Mouse (Mus musculus): Measurements from ENCODE around the gene Gpkow. TPM values are rescaled to one million over a fixed set of nuclear protein-coding genes. Genes with fewer than 3 reads are reported as not detected.
"Not testable (repeated sequence)": the region's sequence is repeated elsewhere in the genome, so short reads cannot be mapped to it uniquely, and the experiment has no call there.

Gpkow gene
- polyA plus RNA-seq, 1 experiment = 10.9 TPM

- TF ChIP-seq CTCF (conservative IDR thresholded peaks at IDR 0.05; ENCODE audit: insufficient read depth, insufficient read length, low read depth, low read length) (no peak), POLR2A (IDR thresholded peaks at IDR 0.05; ENCODE audit: low read depth, low read length) (no peak)
- DNase-seq = no peak
- Histone ChIP-seq H3K27me3 (replicated peaks; ENCODE audit: control insufficient read depth, insufficient read depth, low read length) (no peaks in the 10 kb centered on the region), H3K4me3 (ENCODE audit: insufficient read depth, low read depth, low read length) (no peak overlapping the region), H3K27ac (ENCODE audit: insufficient read depth, low read depth, low read length) (no peak overlapping the region), H3K36me3 (ENCODE audit: control insufficient read depth, insufficient read depth, low read length) (no peaks in the 10 kb centered on the region), H3K4me1 (ENCODE audit: control insufficient read depth, insufficient read depth, low read length) (no peaks in the 10 kb centered on the region)
- 100% methylated on average over 2 of the region's 2 CpGs for WGBS
These were observed 8.6 kb upstream of the Gpkow start for GRCm38 (mm10) chrX:7688321-7688720.

DNA sequence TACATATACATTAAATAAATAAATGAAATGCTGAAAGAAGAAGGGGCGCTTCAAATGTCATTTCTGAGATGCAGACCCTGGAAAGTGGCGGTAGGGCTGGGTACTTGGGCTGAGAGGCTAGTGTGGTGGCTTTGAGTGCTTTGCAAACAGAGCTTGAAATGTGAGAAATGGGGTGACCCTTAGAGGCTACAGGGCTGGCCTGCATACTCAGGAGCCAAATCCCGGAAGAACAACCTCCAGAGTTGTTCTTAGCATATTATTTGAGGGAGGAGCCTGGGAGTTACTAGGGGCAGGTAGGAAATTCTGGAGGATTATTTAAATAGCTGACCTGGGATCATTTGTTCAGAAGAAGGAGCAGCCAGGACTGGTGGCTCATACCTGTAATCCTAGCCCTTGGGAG is 6.4 kb upstream of the Gpkow start:
- Histone ChIP-seq H3K27ac (ENCODE audit: insufficient read depth, low read depth, low read length) (no peak overlapping the region), H3K27me3 (replicated peaks; ENCODE audit: control insufficient read depth, insufficient read depth, low read length) (no peaks in the 10 kb centered on the region), H3K4me1 (ENCODE audit: control insufficient read depth, insufficient read depth, low read length) (no peaks in the 10 kb centered on the region), H3K36me3 (ENCODE audit: control insufficient read depth, insufficient read depth, low read length) (no peaks in the 10 kb centered on the region), H3K4me3 (ENCODE audit: insufficient read depth, low read depth, low read length) (no peak overlapping the region)
- TF ChIP-seq POLR2A (IDR thresholded peaks at IDR 0.05; ENCODE audit: low read depth, low read length) (no peak), CTCF (conservative IDR thresholded peaks at IDR 0.05; ENCODE audit: insufficient read depth, insufficient read length, low read depth, low read length) (no peak)
- DNase-seq = no peak
- 71% methylated on average over 3 of the region's 3 CpGs for WGBS

GRCm38 (mm10) chrX:7692862-7693261 is 4.1 kb upstream of the Gpkow start:
- H3K4me1 ChIP-seq (ENCODE audit: control insufficient read depth, insufficient read depth, low read length) = peaks cover 4% of the 10 kb centered on the region; the same call in 1 of the 2 replicates
- no peaks in the 10 kb centered on the region for H3K27me3 ChIP-seq (replicated peaks; ENCODE audit: control insufficient read depth, insufficient read depth, low read length)
- H3K4me3 ChIP-seq (ENCODE audit: insufficient read depth, low read depth, low read length) = no peak overlapping the region
- peak; percentile 43 for DNase-seq
- H3K36me3 ChIP-seq (ENCODE audit: control insufficient read depth, insufficient read depth, low read length) = no peaks in the 10 kb centered on the region
- WGBS = 23% methylated on average over 4 of the region's 4 CpGs
- TF ChIP-seq POLR2A (IDR thresholded peaks at IDR 0.05; ENCODE audit: low read depth, low read length) (no peak), CTCF (conservative IDR thresholded peaks at IDR 0.05; ENCODE audit: insufficient read depth, insufficient read length, low read depth, low read length) (peak; percentile 58)
- no peak overlapping the region for H3K27ac ChIP-seq (ENCODE audit: insufficient read depth, low read depth, low read length)

GRCm38 (mm10) chrX:7696520-7696919 is 411 bp upstream of the Gpkow start:
- Histone ChIP-seq H3K27me3 (replicated peaks; ENCODE audit: control insufficient read depth, insufficient read depth, low read length) (no peaks in the 10 kb centered on the region), H3K4me1 (ENCODE audit: control insufficient read depth, insufficient read depth, low read length) (peaks cover 6% of the 10 kb centered on the region), H3K36me3 (ENCODE audit: control insufficient read depth, insufficient read depth, low read length) (no peaks in the 10 kb centered on the region; the same call in 1 of the 2 replicates), H3K27ac (ENCODE audit: insufficient read depth, low read depth, low read length) (no peak overlapping the region), H3K4me3 (ENCODE audit: insufficient read depth, low read depth, low read length) (no peak overlapping the region)
- TF ChIP-seq POLR2A (IDR thresholded peaks at IDR 0.05; ENCODE audit: low read depth, low read length) = no peak
- TF ChIP-seq CTCF (conservative IDR thresholded peaks at IDR 0.05; ENCODE audit: insufficient read depth, insufficient read length, low read depth, low read length) = no peak
- 28% methylated on average over 6 of the region's 6 CpGs for WGBS
- no peak for DNase-seq

- not testable (repeated sequence) for H3K27me3 ChIP-seq (replicated peaks; ENCODE audit: control insufficient read depth, insufficient read depth, low read length); H3K27ac ChIP-seq (ENCODE audit: insufficient read depth, low read depth, low read length); DNase-seq; H3K4me1 ChIP-seq (ENCODE audit: control insufficient read depth, insufficient read depth, low read length); H3K36me3 ChIP-seq (ENCODE audit: control insufficient read depth, insufficient read depth, low read length)
- H3K4me3 ChIP-seq (ENCODE audit: insufficient read depth, low read depth, low read length) = peak overlapping the region; percentile 59
- WGBS = 2% methylated on average over 6 of the region's 12 CpGs
These were observed 16.8 kb downstream of the Gpkow start for GRCm38 (mm10) chrX:7713764-7714134.

DNA sequence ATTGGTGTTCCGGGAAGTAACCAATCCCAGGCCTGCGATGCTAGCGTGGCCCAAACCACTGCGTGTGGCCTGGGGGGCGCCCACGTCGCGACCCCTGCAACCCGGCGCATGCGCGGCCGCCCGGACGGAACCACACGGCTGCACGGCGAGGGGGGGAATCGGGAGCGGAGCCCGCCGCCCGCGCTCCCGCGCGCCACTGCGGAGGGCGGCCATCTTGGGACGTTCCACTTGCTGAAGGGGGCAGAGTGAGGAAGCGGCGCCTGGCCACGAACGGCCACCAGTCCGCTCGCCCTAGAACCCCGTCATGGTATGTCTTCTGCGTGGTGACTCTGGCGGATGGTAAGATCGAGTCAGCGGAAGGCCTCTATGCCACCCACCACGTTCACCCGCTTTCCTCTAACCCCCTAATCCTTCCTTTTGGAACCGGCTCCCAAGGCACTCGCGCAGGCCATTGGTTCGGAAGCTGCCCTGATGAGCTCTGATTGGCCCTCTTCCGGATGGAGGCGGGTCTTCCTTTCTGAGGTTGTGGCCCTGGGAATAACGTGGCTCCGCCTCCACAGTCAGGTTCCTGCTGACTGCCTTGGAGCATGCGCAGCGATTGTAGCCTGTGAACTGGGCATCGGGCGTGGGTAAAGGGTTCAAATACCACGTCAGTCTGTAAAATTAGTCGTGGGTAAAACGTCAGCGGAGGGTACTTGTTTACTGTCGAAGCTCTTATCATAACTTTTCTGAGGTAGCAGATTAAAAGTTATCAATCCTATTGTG is 17.4 kb downstream of the Gpkow start, which contains the start of gene Wdr45:
Gene Wdr45, plus strand, starts transcription at position 199 of the 765 bp plus-strand sequence.
- Histone ChIP-seq H3K4me3 (ENCODE audit: insufficient read depth, low read depth, low read length) (peak within 1 kb of the TSS; percentile 59), H3K27ac (ENCODE audit: insufficient read depth, low read depth, low read length) (peak within 1 kb of the TSS; percentile 93)
- not testable (repeated sequence) for H3K36me3 ChIP-seq (ENCODE audit: control insufficient read depth, insufficient read depth, low read length); H3K4me1 ChIP-seq (ENCODE audit: control insufficient read depth, insufficient read depth, low read length); H3K27me3 ChIP-seq (replicated peaks; ENCODE audit: control insufficient read depth, insufficient read depth, low read length)
- 0% methylated on average over 45 of the region's 60 CpGs for WGBS
- peak; percentile 98 for DNase-seq

DNA sequence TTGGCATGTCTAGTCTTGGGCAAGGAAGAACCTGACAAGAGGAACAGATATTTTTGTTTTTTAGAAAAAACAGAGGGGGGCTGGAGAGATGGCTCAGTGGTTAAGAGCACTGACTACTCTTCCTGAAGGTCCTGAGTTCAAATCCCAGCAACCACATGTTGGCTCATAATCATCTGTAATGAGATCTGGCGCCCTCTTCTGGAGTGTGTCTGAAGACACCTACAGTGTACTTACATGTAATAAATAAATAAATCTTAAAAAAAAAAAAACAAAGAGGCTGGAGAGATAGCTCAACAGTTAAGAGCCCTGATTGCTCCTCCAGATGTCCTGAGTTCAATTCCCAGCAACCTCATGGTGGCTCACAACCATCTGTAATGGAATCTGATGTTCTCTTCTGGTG is 19.1 kb downstream of the Gpkow start:
- H3K4me1 ChIP-seq (ENCODE audit: control insufficient read depth, insufficient read depth, low read length); H3K36me3 ChIP-seq (ENCODE audit: control insufficient read depth, insufficient read depth, low read length); H3K27me3 ChIP-seq (replicated peaks; ENCODE audit: control insufficient read depth, insufficient read depth, low read length); H3K4me3 ChIP-seq (ENCODE audit: insufficient read depth, low read depth, low read length); H3K27ac ChIP-seq (ENCODE audit: insufficient read depth, low read depth, low read length); DNase-seq: not testable (repeated sequence)
- WGBS = 40% methylated on average over 1 of the region's 1 CpGs

Measured in kidney, adult 2 months (tissue).